Mouse (Mus musculus) G1E (cell line): ENCODE results near the gene Lypd3.

Experiments used
- CTCF ChIP-seq: IDR thresholded peaks from 2 replicates; pipeline ENCODE4 v1.5.1; 2012; ENCODE audit warnings: low read depth, low read length, inconsistent platforms, mixed read lengths
- POLR2AphosphoS5 ChIP-seq: IDR thresholded peaks from 2 replicates; pipeline ENCODE4 v1.6.1; 2012; ENCODE audit warnings: low read depth, low read length, inconsistent platforms; ENCODE audit not compliant: insufficient replicate concordance
- TAL1 ChIP-seq: conservative IDR thresholded peaks from 2 replicates; pipeline ENCODE4 v1.6.1; 2012; ENCODE audit warnings: low read depth, low read length, inconsistent platforms, mixed read lengths

DNA sequence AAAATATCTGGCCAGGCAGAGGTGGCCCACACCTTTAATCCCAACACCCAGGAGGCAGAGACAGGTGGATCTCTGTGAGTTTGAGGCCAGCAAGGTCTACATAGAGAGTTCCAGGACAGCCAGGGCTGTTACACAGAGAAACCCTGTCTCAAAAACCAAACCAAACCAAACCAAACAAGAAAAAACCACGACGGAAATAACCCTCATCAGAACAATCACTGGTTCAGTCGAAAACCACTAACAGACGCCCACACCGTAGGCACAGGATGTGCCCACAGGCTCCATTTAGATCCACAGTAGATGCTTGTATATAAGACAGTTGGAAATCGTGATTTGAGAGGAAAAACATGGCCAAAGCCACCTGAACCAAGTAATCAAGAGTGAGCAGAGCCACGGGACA is 8.6 kb downstream of the Lypd3 start:
- TF ChIP-seq CTCF, result no peak
- TF ChIP-seq POLR2AphosphoS5, result no peak
- no peak for TF ChIP-seq TAL1
